Mouse (Mus musculus): Measurements from ENCODE around the gene Tctex1d2. TPM values are rescaled to one million over a fixed set of nuclear protein-coding genes. Genes with fewer than 3 reads are reported as not detected.

Gene Tctex1d2
- total RNA-seq, 2 experiments from 2014 or later: 4.8 to 11.3 TPM

GRCm38 (mm10) chr16:32462950-32463349 is 43.4 kb downstream of the Tctex1d2 start:
- no peak for ATAC-seq (replicated peaks; ENCODE audit: low FRiP score, poor library complexity, severe bottlenecking)

GRCm38 (mm10) chr16:32463426-32463825 is 43.9 kb downstream of the Tctex1d2 start:
- no peak for ATAC-seq (replicated peaks; ENCODE audit: low FRiP score, poor library complexity, severe bottlenecking)

GRCm38 (mm10) chr16:32464908-32465307 is 45.4 kb downstream of the Tctex1d2 start:
- no peak for ATAC-seq (replicated peaks; ENCODE audit: low FRiP score, poor library complexity, severe bottlenecking)

- no peak for ATAC-seq (replicated peaks; ENCODE audit: low FRiP score, poor library complexity, severe bottlenecking)
Observed at GRCm38 (mm10) chr16:32468488-32468887, 49.0 kb downstream of the Tctex1d2 start.

- ATAC-seq (replicated peaks; ENCODE audit: low FRiP score, poor library complexity, severe bottlenecking): no peak
Observed at GRCm38 (mm10) chr16:32469404-32470105, 50.1 kb downstream of the Tctex1d2 start.

GRCm38 (mm10) chr16:32472276-32473015 is 52.9 kb downstream of the Tctex1d2 start:
- ATAC-seq (replicated peaks; ENCODE audit: low FRiP score, poor library complexity, severe bottlenecking): no peak

- no peak for ATAC-seq (replicated peaks; ENCODE audit: low FRiP score, poor library complexity, severe bottlenecking)
Observed at GRCm38 (mm10) chr16:32477315-32477714, 57.8 kb downstream of the Tctex1d2 start.

Other genes with a start within 250 kb of the Tctex1d2 start
- gene Bex6, start 239.9 kb upstream of the Tctex1d2 start, total RNA-seq (2015; ENCODE audit: low replicate concordance): 6.1 and 7.1 TPM in 2 replicates
- gene Bex6, start 239.9 kb upstream of the Tctex1d2 start, total RNA-seq (2017; ENCODE audit: low replicate concordance): 3.2 TPM in 1 of 2 replicates, not detected in the other
- gene Fbxo45, start 172.5 kb upstream of the Tctex1d2 start, total RNA-seq (2015; ENCODE audit: low replicate concordance): 14.1 and 15.9 TPM in 2 replicates
- gene Fbxo45, start 172.5 kb upstream of the Tctex1d2 start, total RNA-seq (2017; ENCODE audit: low replicate concordance): 17.5 and 18.5 TPM in 2 replicates
- 3.2 TPM in 1 of 2 replicates, not detected in the other for gene Wdr53, start 172.5 kb upstream of the Tctex1d2 start, total RNA-seq (2015; ENCODE audit: low replicate concordance)
- gene Wdr53, start 172.5 kb upstream of the Tctex1d2 start, total RNA-seq (2017; ENCODE audit: low replicate concordance): 7.9 and 16.9 TPM in 2 replicates
- not detected in 2 replicates for gene Smco1, start 148.2 kb upstream of the Tctex1d2 start, total RNA-seq (2015; ENCODE audit: low replicate concordance)
- gene Smco1, start 148.2 kb upstream of the Tctex1d2 start, total RNA-seq (2017; ENCODE audit: low replicate concordance): not detected in 2 replicates
- gene Rnf168, start 142.2 kb upstream of the Tctex1d2 start, total RNA-seq (2015; ENCODE audit: low replicate concordance): 20.5 and 25.6 TPM in 2 replicates
- 47.7 and 49.8 TPM in 2 replicates for gene Rnf168, start 142.2 kb upstream of the Tctex1d2 start, total RNA-seq (2017; ENCODE audit: low replicate concordance)
- 15.1 and 31.9 TPM in 2 replicates for gene Ubxn7, start 87.4 kb upstream of the Tctex1d2 start, total RNA-seq (2015; ENCODE audit: low replicate concordance)
- gene Ubxn7, start 87.4 kb upstream of the Tctex1d2 start, total RNA-seq (2017; ENCODE audit: low replicate concordance): 29.9 and 31.6 TPM in 2 replicates
- gene Tm4sf19, start 19.2 kb upstream of the Tctex1d2 start, total RNA-seq (2015; ENCODE audit: low replicate concordance): not detected in 2 replicates
- not detected in 2 replicates for gene Tm4sf19, start 19.2 kb upstream of the Tctex1d2 start, total RNA-seq (2017; ENCODE audit: low replicate concordance)
- gene Pcyt1a, start 11.2 kb downstream of the Tctex1d2 start, total RNA-seq (2015; ENCODE audit: low replicate concordance): 162 and 171 TPM in 2 replicates
- 278 and 335 TPM in 2 replicates for gene Pcyt1a, start 11.2 kb downstream of the Tctex1d2 start, total RNA-seq (2017; ENCODE audit: low replicate concordance)
- gene Slc51a, start 68.2 kb downstream of the Tctex1d2 start, total RNA-seq (2015; ENCODE audit: low replicate concordance): not detected in 2 replicates
- 0.51 TPM in 1 of 2 replicates, not detected in the other for gene Slc51a, start 68.2 kb downstream of the Tctex1d2 start, total RNA-seq (2017; ENCODE audit: low replicate concordance)
- not detected in 2 replicates for gene Zdhhc19, start 76.6 kb downstream of the Tctex1d2 start, total RNA-seq (2015; ENCODE audit: low replicate concordance)
- not detected in 2 replicates for gene Zdhhc19, start 76.6 kb downstream of the Tctex1d2 start, total RNA-seq (2017; ENCODE audit: low replicate concordance)
- gene Tfrc, start 189.2 kb downstream of the Tctex1d2 start, total RNA-seq (2015; ENCODE audit: low replicate concordance): 2,179 and 2,513 TPM in 2 replicates
- gene Tfrc, start 189.2 kb downstream of the Tctex1d2 start, total RNA-seq (2017; ENCODE audit: low replicate concordance): 2,141 and 2,792 TPM in 2 replicates
- gene Tnk2, start 224.2 kb downstream of the Tctex1d2 start, total RNA-seq (2015; ENCODE audit: low replicate concordance): 124 and 134 TPM in 2 replicates
- 62.9 and 115 TPM in 2 replicates for gene Tnk2, start 224.2 kb downstream of the Tctex1d2 start, total RNA-seq (2017; ENCODE audit: low replicate concordance)

Measured in erythroid progenitor cell, adult 5-6 weeks (primary cell).